Mouse (Mus musculus) olfactory bulb, adult 2 months (tissue): Measurements from ENCODE around the gene Nutf2.

Experiments
- CTCF ChIP-seq: fragments of 200-500 bp; IDR thresholded peaks from 2 replicates; pipeline ENCODE4 v1.5.1; 2012; ENCODE audit warnings: low read depth, mild to moderate bottlenecking, low read length, moderate library complexity; ENCODE audit not compliant: insufficient read depth
- POLR2A ChIP-seq: fragments of 200-500 bp; IDR thresholded peaks from 2 replicates; pipeline ENCODE4 v1.6.1; 2012; ENCODE audit warnings: mild to moderate bottlenecking, low read depth, low read length, moderate library complexity; ENCODE audit not compliant: insufficient read depth

DNA sequence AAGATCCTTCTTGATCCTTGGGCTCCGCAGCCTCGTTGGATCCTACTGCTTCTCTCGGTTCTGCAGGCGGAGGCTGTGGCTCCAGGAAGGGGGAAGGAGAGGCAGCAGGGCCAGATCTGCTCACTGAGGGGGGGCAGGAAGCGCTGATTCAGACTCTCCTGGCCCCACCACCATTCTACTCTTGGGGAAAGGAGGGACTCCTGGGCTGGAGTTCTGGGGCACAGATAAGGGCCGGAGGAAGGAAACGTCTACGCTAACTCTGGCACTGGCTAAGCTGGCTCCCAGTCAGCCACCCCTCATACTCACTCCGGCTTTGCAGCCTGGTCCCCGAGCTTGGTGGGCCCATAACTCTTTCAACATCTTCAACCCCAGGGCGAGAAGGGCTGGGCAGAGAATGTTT lies 13.7 kb upstream of the Nutf2 start:
- TF ChIP-seq POLR2A, result no peak
- TF ChIP-seq CTCF, result no peak
